Mouse (Mus musculus) gastrocnemius, adult 8-10 months (tissue): Measurements from ENCODE around the gene Kcnh2. TPM values are rescaled to one million over a fixed set of nuclear protein-coding genes. Genes with fewer than 3 reads are reported as not detected.
A peak's percentile ranks its signal among the peaks of the same experiment; 100 is the strongest.

ENCODE experiments used
- DNase-seq, 2 experiments: peaks; one replicate each; pipeline ENCODE4 v3.0.0; 2022; ENCODE audit warnings: low spot score in 2 of 2
- total RNA-seq, 4 experiments: library from RNA; stranded (reverse); gene quantifications; 2 replicates each; pipeline ENCODE4 v1.2.4; 2022

Kcnh2 gene
- total RNA-seq, 4 experiments from 2014 or later: 0.54 to 1.8 (median 1.2) TPM

DNA sequence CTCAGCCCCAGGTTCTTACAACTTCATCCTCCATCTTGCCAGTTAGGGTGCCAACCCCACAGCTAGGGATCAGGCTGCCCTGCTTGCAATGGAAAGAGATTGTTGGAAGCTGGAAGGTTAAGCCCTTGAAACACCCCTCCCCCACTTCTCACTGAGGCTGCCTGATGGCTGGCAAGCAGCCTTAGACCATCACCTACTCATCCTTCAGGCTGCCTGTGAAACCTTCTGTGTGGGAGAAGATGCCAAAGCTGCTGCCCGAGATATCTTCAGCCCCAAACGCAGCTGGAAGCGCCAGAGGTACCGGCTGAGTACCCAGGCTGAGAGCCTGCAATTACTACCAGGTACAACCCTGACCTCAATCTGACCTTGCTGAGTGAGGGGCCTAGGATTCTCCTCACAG is 28.1 kb upstream of the Kcnh2 start:
- DNase-seq: no peak

DNA sequence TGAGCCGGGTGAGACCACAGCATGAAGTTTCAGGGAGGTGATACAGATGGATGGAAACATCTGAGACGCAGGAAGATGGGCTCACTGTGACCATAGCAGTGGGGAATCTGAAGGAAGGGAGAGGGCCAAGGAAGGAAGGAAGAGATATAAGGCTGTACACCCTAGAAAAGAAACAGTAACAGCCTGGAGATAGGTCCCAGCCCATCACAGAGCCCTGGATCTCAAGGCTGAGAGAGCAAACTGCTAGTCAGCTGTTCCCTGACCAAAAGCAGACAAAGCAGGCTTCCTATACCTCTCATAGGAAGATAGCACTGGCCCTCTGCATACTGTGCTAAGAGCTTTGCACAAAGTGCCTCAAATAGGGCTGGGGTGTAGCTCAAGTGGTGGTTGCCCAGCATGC is 27.3 kb upstream of the Kcnh2 start:
- no peak for DNase-seq

DNA sequence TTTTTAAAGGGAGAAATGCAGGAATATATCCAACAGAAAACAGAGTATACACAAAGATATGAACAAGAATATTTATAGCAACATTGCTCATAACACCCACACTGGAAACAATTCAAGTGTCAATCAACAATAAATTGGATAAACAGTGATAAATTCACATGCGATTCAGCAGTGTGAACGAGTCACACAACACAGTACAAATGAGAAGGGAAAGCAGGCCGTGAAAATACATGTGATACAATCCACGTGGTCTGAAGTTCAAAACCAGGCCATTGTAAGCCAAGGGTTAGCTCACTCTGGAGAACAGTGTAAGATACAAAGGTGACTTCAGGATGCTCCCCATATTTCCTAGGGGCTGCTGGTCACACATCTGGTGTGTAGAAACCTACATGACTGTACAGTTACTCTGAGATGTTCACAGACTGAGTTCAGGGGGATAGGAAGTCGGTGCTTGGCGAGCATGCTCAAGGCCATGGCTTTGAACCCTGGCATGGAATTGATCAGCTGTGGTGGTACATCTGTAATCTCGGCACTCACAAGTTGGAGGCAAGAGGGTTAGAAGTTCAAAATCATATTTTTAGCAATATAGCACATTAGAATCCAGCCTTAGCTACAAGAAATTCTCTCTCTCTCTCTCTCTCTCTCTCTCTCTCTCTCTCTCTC is 23.4 kb upstream of the Kcnh2 start:
- DNase-seq: no peak

DNA sequence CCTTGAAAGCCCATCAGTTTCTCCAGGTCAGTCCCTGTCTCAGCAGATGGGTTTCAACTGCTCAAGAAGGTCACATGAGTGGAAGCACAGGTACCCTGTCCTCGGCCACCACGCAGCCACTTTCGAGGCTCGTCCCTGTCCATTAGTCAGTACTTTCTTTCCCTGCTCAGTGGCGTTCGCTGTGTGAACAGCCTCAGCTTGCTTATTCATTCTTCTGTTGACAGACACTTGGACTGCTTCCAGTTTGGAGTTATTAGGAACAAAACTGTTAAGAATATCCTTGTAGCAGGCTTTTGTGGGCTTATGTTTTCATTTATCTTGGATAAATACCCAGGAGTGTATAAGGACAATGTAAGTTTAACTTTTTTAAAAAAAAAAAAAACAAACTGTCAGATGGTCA is 22.8 kb upstream of the Kcnh2 start:
- no peak for DNase-seq

DNA sequence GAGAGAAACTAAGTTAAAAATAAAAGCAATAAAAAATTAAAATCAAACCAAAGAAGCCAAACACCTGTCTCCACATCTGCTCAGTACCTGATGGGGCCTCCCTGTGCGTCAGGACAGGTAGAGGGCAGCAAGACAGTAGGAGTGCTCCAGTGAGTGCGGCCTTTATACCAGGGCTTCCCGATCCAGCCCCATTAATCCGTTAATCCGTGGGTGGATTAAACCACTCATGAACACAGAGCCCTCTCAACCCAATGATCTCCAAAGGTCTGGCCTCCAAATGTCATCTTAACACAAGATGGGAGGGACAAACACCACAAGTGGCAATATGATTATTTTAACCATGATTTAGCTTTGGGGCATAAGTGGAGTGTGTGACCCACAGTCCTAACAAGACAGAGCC is 22.4 kb upstream of the Kcnh2 start:
- DNase-seq: no peak

DNA sequence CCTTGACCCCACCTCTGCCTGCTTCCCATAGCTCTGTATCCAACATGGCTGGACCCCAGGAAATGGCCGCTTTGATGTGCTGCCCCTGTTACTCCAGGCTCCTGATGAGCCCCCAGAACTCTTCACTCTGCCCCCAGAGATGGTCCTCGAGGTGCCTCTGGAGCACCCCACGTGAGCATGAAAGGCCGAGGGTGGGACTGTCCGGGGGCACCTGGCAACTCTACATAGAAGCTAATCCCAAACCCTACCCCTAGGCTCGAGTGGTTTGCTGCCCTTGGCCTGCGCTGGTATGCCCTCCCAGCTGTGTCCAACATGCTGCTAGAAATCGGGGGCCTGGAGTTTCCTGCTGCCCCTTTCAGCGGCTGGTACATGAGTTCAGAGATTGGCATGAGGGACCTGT is 18.4 kb upstream of the Kcnh2 start:
- DNase-seq: no peak

DNA sequence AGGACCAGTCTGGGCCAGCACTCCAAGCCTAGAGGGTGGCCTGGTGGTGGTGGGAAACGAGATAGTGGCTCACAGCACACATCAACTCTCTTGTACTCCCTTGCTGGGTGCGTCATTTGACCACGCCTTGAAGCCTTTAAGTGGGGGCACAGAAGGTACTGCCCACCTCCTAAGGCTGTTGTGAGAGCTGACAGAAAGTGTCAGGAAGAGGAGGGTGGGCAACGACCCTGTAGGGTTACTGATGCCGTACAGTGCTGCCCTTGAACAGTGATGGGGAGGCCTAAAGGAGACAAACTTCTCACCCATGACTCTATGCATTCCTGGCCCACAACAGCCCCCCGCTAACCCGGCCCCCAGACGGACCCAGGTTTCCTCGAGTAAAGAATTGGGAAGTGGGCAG is 15.0 kb upstream of the Kcnh2 start:
- DNase-seq: no peak

DNA sequence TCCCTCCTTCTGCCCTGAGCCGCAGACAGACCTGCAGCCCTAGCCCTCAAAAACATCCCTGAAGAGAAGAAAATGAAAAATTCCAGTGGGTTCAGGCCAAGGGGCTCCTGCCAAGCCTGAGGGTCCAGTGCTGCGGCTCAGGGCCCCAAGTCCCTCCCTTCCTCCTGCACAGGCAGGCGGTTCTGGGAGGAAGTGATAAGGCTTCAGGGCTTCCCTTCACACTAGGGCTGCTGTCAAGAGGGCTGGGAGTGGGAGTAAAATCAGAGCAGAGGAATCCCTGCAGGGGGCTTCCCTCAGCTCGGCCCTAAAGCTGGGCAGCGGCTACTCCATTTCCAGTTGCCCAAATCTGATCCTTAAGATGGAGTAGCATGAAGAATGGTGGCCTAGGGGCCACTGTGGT is 14.1 kb upstream of the Kcnh2 start:
- no peak for DNase-seq

DNA sequence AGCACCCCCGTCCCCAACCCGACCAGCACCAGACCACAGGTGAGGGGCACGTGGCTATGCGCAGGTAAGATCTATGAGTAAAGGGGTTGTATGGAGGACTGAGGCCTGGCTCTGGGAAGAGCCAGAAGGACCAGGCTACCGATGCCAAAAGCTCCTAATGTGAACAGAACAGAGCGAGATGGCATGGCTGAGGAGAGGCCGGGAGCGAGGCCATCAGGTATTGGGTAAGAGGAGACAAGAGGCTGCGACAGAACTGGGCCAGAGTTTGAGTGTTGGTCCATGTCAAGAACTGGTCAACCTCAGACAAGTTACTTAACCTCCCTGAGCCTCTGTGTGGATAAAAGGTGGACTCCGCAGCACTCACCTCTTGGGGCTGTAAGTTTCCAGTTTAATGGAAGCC is 13.6 kb upstream of the Kcnh2 start:
- no peak for DNase-seq

DNA sequence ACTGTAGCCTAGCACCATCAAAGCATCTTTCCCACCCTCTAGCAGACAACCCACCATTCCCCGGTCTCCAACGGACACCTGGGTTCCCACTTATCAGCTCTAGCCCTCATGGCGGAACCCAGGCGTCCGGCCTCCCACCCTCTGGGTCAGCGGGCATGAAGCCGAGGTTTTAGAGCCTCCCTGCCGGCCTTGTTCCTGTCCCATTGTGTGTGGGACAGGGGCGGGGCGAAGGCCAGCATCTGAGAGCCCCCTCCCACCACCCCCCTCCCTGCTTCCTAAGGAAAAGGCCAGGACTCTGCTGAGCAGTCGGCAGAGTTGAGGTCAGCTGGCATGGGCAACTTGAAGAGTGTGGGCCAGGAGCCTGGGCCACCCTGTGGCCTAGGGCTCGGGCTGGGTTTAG is 13.1 kb upstream of the Kcnh2 start, which contains the start of gene Nos3:
Nos3 (plus strand) TSS at position 303 of the 400 bp plus-strand sequence.
- peak in 1 of 2 experiments; percentile 25 for DNase-seq

DNA sequence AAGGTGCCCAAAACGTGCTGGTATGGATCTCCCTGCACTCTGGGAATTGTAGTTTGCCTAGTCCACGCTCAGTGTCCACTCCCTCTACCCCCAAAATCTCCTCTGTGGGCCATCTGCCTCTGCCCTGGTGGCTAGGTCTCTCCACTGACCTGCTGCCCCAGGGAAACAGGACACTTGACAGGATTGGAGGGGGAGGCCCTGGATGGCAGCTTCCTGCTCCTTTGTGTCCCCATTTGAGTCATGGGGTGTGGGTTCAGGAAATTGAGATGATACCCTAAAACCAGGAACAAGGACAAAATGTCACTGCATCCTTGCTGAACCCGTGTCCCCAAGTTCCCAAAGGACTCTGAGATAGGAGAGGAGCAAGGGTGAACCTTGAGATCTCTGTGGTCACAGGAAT is 12.7 kb upstream of the Kcnh2 start:
- DNase-seq: no peak

DNA sequence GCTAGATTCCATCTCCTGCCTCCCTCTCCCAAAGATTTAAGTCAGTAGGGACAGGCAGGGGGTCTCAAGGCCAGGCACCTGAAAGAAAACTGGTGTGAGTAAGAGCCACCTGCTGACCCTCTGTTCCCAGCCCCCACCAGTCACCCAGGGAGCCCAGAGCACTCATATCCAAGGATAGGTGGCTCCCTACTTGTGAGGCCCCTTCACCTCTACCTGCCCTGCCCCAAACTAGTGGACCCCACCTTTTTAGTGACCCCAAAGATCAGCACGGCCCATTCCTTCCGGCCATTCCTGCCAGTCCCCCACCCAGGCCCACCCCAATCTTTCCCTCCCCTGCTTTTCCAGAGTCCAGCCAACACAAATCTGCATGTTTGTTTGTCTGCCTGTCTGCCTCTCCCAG is 12.1 kb upstream of the Kcnh2 start:
- no peak for DNase-seq

DNA sequence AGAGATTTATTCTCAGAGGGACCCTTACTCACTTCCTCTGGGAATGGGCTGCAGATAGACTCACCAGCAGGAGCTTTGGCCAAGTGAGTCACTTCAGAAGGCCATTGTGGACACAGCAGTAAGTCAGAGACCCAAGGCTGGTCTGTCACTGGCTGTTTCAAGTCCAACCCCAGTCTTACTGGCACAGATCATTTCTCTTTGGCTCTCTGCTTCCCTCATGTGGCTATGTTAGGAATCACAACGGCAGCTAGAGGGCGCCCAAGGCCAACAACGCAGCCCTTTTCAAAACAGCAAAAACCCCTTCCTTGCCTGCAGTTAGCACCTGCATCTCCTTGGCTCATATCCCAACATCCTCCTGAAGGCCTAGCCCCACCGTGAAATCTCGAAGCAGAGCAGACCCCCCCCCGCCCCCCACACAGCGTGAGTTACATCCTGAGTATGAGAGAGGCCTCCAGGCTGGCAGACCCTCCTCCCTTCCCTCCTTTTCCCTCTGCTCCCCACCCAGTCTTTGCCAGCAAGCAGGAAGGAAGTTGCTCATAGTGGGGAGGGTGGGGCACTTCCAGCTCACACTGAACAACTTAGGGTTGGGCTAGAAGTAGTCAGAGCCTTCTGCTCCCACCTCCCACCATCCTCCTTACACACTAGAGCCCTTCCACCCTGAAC is 9.5 kb upstream of the Kcnh2 start:
- peak; percentile 43 to 46 for DNase-seq

DNA sequence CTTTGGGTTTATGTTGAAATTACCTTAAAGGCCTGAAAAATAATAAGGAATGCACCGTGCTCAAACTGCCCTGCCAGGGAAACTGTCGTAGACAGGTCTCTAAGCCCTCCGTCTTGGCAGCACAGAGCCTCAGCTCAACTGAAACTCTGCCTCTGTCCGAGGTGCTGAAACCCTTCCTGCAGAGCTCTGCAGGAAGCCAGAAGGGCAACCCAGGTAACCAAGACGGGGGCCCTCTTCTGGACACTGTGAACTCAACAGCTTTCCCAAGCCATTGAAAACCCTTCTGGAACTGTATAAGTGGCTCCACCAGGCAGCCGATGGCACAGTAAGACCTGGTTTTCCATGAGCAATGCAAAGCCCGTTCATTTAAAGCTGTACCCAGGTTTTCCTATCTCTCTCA is 6.1 kb upstream of the Kcnh2 start:
- DNase-seq: peak in 1 of 2 experiments; percentile 24

DNA sequence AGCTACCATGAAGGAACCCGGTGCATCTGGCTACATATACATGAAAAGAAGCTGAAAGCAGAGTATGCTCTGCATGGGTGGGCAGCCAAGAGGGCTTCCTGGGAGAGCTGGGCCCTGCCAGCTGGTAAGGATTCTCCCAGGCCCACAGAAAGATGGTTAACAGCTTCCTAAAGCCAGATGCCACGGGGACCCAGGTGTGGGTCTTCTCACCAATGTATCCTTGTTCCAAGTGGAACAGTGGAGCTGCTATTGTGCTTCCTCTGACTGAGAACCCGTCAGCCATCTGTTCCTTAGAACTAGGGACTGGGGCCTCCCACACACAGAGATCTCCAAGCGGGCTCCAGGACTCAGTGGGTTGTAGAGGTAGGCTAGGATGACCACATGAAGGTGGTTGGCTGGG is 5.4 kb upstream of the Kcnh2 start:
- no peak for DNase-seq

DNA sequence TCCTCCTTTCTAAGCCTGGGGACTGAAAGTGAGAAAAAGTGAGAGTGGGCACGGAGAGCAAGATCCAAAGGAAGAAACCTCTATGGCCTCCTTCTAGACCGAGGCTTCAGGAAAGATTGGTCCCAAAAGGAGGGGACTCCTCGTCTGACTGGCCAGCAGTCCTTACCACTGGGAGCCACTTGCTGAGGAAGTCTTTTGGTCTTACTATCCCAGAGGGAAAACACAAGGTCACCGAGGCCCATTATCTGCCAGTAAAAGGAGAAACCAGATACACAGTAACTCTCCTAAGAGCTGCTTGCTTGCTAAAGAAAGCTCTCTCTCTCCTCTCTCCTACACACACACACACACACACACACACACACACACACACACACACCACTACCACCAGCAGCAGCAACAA is 1.9 kb upstream of the Kcnh2 start:
- no peak for DNase-seq

DNA sequence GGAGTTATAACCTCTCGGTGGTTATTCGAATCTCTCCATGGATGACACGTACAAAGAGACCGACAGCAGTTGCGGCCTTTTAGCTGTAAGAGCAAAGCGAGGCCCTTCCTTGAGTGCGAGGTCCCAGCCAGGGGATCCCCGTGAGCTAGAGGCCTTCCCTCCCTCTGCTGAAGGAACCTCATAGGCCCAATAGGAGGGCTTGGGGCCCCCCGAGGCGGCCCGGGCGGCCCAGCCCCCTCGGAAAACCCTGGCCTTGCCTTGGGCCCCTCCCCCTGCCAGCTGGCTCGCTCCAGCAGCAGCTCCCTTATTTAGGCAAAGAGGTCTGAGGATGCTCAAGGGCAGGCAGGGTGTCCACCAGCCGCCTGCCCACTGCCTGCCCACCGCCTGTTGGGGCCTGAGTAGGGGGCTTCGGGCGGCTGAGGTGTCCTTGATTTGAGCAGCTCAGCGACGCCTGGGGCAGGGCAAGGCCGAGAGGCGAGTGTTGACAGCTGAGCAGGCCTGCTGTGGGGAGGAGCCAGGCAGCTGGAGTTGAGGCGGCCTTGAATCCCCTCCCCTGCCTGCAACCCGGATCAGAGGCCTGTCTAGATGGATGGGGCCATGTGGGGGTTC is 951 bp upstream of the Kcnh2 start:
- DNase-seq: no peak

DNA sequence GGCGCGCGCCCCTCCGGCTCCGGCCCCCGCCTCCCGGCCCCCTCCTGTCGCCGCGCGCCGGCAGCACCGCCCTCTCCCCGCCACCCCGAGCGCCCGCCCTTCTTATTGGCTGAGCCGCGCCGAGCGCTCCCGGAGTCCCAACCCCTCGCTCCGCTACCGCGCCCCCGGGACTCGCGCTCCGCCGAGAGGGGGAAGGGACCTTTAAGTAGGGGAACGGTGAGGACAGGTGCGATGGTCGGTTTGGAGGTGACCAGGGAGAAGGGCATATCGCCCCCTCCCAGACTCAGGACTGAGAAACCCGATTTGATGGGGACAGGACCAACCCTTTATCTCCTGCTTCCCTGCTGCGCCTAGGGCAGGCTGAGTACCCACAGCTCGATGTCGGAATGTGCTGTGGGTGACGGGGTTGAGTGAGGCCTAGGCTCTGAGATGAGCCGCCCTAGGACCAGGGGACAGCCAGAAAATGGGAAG is 332 bp upstream of the Kcnh2 start:
- peak; percentile 10 to 32 for DNase-seq

DNA sequence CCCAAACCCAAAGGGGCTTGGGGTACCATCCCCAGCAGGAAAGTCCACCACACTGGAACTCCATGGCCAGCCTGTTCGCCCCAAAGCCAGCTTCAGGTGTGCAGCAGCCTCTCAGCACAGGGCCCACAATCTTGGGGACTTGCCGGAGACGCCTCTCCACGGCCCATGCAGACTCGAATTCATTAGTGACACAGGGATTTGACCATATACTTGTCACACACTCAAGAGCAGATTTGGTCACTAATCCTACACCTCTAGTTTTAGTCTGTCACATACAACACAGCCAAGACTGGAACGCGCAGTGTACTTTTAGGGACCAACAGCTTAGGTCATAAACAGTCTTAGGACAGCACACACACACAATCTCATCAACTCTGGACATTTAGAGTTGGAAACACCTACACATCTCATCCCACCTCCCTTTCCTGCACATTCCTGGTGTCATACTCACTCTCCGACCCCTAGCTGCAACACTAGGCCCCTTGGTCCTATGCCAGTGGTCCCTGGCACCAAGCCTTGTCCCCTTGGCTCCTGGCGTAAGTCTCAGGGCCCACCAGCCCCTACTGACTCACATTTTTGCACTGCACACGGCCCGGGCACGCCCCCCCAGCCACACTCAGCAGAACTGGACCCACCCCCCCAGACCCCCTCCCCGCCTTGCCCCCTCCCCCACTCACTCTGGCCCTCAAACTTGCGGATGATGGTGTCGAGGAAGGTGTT is 713 bp downstream of the Kcnh2 start:
- DNase-seq: no peak

DNA sequence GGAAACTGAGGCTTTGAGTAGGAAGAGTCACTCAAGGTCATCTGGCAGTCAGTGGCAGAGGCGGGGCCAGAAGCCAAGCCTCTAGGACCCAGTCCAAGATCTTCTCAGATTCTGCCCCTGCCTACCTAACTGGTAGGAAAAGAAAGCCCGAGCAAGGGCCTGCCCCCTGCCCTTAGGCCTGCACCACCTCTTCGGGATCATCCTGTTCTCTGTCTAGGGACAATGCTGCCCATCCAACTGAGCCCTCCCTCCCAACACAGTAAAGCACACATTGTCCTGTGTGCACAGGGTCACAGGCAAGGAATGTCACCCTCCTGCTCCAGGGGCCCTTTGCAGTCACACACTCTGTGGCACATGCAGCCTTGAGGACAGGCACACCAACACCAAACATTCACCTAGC is 1.3 kb downstream of the Kcnh2 start:
- DNase-seq: no peak

DNA sequence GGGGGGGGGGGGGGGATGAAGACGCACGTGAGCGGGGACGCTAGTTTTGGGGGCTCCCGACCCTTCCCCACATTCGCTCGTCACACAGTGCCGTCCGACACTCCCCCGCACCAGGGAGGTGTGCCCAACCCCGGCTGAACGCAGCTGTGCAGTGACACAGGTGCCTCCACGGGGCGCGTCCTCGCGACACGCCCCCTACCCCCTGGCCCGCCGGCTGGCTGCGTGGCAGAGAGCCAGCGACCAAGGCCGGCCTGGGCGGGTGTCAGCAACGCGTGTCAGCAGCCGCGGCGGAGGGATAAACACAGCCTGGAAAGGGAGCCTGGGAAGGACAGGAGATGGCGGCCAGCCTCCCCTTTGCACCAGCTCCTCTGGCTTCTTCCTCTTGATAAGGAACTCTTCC is 2.9 kb downstream of the Kcnh2 start:
- DNase-seq: no peak

DNA sequence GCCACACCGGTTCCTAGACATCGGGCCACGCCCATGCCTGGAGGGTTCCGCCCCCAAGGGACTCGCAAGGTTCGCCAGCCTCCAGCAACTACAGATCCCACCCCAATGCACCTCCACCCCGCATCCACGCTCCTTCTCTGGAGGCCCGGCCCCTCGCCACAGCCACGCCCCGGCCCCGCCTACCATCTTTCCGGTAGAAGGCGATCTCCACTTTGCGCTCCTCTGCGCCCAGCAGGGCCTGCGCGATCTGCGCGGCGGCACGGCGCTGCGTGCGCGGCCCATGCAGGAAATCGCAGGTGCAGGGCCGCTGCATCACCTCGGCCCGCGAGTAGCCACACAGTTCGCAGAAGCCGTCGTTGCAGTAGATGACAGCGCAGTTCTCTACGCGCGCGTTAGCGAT is 3.3 kb downstream of the Kcnh2 start:
- DNase-seq: peak in 1 of 2 experiments; percentile 23
